Mouse (Mus musculus) olfactory bulb, adult 2 months (tissue): ENCODE results near the gene Gm45234. TPM values are rescaled to one million over a fixed set of nuclear protein-coding genes. Genes with fewer than 3 reads are reported as not detected.

ENCODE experiments used
- H3K27ac ChIP-seq: fragments of 200-500 bp; 2 replicates; pipeline ENCODE4 v1.5.1; 2012; ENCODE audit warnings: low read depth, low read length; ENCODE audit not compliant: insufficient read depth
- H3K4me1 ChIP-seq: fragments of 200-500 bp; 2 replicates; pipeline ENCODE4 v1.6.1; 2012; ENCODE audit warnings: low read length; ENCODE audit not compliant: control insufficient read depth, insufficient read depth
- H3K4me3 ChIP-seq: fragments of 200-500 bp; 2 replicates; pipeline ENCODE4 v1.5.1; 2012; ENCODE audit warnings: mild to moderate bottlenecking, low read depth, low read length, moderate library complexity; ENCODE audit not compliant: insufficient read depth
- CTCF ChIP-seq: fragments of 200-500 bp; IDR thresholded peaks from 2 replicates; pipeline ENCODE4 v1.5.1; 2012; ENCODE audit warnings: low read depth, mild to moderate bottlenecking, low read length, moderate library complexity; ENCODE audit not compliant: insufficient read depth
- POLR2A ChIP-seq: fragments of 200-500 bp; IDR thresholded peaks from 2 replicates; pipeline ENCODE4 v1.6.1; 2012; ENCODE audit warnings: mild to moderate bottlenecking, low read depth, low read length, moderate library complexity; ENCODE audit not compliant: insufficient read depth
- WGBS: fragments of 180-500 bp; shearing (Covaris S2); methylation state at CpG from one replicate; pipeline ENCODE4 v1.1.7; 2018; 5-methylcytosine and 5-hydroxymethylcytosine counted together
- polyA plus RNA-seq: library from polyadenylated mRNA; stranded (reverse); fragments of >200 nt; gene quantifications from 2 replicates; pipeline ENCODE4 v1.2.4, GENCODE M21; 2012; ENCODE audit warnings: low replicate concordance; ENCODE audit not compliant: missing spikeins, insufficient read depth, insufficient read length

Gene Gm45234
- polyA plus RNA-seq, 1 experiment: not detected

GRCm38 (mm10) chr6:124734417-124734816 lies 21.4 kb downstream of the Gm45234 start:
- WGBS: 91% methylated on average over 3 of the region's 3 CpGs
- Histone ChIP-seq H3K27ac (no peak overlapping the region), H3K4me3 (no peak overlapping the region), H3K4me1 (peaks cover 15% of the 10 kb centered on the region)
- TF ChIP-seq CTCF (no peak), POLR2A (no peak)

DNA sequence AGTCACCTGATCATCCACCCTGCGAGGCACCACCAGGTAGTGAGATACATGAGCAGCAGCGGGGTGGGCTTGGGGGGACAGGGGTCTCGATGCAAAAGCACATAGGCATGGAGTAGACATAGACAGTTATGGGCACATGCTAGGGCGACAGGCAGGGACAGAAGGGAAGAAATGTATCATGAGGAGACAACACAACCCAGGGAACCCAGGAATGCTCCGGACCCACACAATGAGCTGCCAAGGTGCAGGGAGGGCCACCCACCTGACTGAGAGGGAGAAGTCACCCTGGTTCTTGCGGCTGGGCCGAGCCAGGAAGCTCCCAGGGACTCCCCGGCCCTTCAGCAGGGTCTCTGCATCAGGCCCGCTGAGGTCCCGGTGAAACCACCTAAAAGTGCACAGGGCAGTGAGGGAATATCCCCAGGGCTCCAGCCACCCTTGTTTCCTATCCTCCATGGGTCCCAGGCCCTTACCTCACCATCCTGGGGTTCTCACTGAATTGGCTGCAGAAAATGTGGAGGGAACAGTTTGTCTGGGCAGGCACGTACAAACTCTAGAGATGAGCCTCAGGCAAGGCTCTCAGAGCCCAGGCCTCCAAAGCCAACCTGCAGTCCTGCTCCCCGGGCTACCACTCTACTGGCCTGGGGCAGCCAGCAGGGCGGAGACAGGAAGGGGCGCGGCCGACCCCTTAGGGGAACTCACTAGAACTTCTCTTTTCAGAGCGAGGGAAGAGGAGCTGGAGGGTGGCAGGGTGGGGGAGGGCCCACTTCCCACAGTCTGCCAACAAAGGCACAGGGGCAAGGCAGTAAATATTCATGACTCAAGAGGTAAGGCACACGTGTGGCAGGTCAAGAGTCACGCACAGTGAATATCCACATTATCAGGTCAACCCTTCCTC lies 23.1 kb downstream of the Gm45234 start:
- Histone ChIP-seq H3K4me1 (peaks cover 4% of the 10 kb centered on the region; the same call in 1 of the 2 replicates), H3K4me3 (no peak overlapping the region; the same call in 1 of the 2 replicates), H3K27ac (no peak overlapping the region)
- WGBS: 63% methylated on average over 19 of the region's 19 CpGs
- no peak for TF ChIP-seq CTCF
- TF ChIP-seq POLR2A: no peak

DNA sequence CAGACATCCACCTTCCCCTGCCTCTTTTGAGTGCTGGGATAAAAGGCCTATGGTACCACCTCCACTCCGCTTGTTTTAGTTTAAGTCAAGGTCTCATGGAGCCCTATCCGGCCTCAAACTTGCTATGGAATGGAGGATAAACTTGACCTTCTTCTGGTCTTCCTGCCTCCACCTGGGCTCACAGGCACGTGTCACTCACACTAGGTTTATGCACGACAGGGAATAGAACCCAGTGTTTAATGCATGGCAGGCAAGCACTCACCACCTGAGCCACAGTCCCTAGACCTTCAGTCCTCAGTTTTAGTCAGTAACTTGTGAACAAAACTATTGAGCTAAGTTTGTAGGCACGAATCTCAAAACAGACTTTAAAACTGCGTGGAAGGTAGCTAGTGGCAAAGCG lies 24.8 kb downstream of the Gm45234 start:
- Histone ChIP-seq H3K27ac (no peak overlapping the region), H3K4me1 (peaks cover 4% of the 10 kb centered on the region; the same call in 1 of the 2 replicates), H3K4me3 (no peak overlapping the region)
- TF ChIP-seq CTCF (no peak), POLR2A (no peak)
- WGBS: 86% methylated on average over 7 of the region's 7 CpGs

GRCm38 (mm10) chr6:124729850-124730705 lies 25.7 kb downstream of the Gm45234 start:
- H3K27ac ChIP-seq: no peak overlapping the region
- H3K4me1 ChIP-seq: peaks cover 4% of the 10 kb centered on the region; the same call in 1 of the 2 replicates
- 88% methylated on average over 8 of the region's 8 CpGs for WGBS
- TF ChIP-seq CTCF: no peak
- TF ChIP-seq POLR2A: no peak
- H3K4me3 ChIP-seq: no peak overlapping the region

- TF ChIP-seq CTCF: no peak
- no peak for TF ChIP-seq POLR2A
- Histone ChIP-seq H3K4me1 (peaks cover 4% of the 10 kb centered on the region; the same call in 1 of the 2 replicates), H3K4me3 (no peak overlapping the region), H3K27ac (no peak overlapping the region)
- WGBS: 91% methylated on average over 10 of the region's 10 CpGs
These were observed 27.2 kb downstream of the Gm45234 start for GRCm38 (mm10) chr6:124728621-124729020.

DNA sequence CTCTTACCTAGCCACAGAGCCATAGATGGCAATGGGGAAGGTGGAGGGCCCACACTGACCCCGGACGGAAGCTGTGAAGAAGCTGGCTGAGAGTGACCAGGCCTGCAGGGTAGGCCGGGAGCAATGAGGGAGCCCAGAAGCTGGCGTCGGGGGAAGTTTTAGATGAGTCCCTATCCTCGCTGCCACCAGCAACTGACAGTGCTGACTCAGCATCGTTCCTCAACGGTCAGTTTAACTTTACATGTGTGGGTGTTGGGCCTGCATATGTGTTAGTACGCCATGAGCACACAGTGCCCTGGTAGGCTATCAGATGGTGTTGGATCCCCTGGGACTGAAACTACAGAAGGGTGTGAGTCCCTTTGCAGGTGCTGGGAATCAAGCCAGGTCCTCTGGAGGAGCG lies 31.3 kb downstream of the Gm45234 start:
- H3K27ac ChIP-seq: no peak overlapping the region
- no peaks in the 10 kb centered on the region for H3K4me1 ChIP-seq
- no peak for TF ChIP-seq CTCF
- TF ChIP-seq POLR2A: no peak
- 90% methylated on average over 10 of the region's 10 CpGs for WGBS
- no peak overlapping the region for H3K4me3 ChIP-seq

GRCm38 (mm10) chr6:124723541-124723940 lies 32.3 kb downstream of the Gm45234 start:
- Histone ChIP-seq H3K27ac (no peak overlapping the region), H3K4me1 (no peaks in the 10 kb centered on the region), H3K4me3 (no peak overlapping the region)
- WGBS: 80% methylated on average over 8 of the region's 8 CpGs
- TF ChIP-seq POLR2A: no peak
- no peak for TF ChIP-seq CTCF

DNA sequence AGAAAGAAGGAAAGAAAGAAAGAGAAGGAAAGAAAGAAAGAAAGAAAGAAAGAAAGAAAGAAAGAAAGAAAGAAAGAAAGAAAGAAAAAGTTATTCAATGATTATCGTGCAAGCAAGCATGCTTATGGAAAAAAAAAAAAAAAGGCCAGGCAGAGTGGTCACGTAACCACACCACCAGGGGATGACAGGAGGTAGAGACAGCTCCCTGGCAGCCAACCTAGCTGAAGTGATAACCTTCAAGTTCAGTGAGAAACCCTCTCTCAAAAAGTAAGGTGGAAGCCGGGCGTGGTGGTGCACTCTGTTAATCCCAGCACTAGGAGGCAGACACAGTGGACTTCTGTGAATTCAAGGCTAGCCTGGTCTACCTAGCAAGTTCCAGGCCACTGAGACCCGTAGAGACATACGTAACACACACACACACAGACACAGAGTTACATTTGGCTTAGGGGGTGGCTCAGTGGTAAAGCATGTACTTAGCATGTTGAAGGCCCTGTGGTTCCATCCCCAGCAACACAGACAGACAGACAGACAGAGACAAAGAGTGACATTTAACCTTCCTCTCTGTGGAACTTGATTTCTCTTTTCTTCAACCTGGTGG lies 32.8 kb downstream of the Gm45234 start:
- 82% methylated on average over 6 of the region's 6 CpGs for WGBS
- Histone ChIP-seq H3K4me1 (no peaks in the 10 kb centered on the region), H3K27ac (no peak overlapping the region), H3K4me3 (no peak overlapping the region)
- no peak for TF ChIP-seq CTCF
